Mouse (Mus musculus): ENCODE measurements at regions not wholly inside any gene's neighbourhood (a gene's known extent, or its start where the extent isn't known, plus 50 kb on each side); places are given as distances from the start of the nearest gene placed in this dataset.

DNA sequence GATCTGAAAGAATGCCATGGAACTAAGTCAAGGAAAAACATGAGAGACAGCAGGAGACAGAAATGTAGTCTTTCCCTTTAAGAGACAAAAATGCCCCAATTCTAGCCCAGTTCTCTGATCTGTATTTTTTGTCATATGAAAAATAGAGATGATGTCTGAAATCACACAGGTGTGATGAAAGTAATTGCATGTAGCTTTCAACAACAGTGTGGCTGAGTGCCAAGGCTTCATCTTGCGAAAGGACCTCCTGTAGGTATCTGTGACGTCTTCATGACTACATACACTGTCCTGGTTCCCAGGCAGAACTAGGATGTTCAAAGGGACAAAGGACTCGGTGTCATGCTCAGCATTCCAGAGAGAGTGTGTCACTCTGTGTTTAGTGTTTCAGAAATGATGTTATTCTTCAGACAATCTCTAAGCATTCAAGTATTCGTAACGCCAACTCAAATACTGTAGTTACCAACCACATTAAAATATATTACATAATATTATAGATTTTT lies 629.8 kb downstream of the Lrriq3 start:
- TF ChIP-seq CTCF (conservative IDR thresholded peaks at IDR 0.05; ENCODE audit: insufficient read depth, insufficient read length, low read depth, low read length), result no peak
- TF ChIP-seq POLR2A (IDR thresholded peaks at IDR 0.05; ENCODE audit: low read depth, low read length), result no peak
